Mouse (Mus musculus): ENCODE data around the gene Fxr2. TPM values are rescaled to one million over a fixed set of nuclear protein-coding genes. Genes with fewer than 3 reads are reported as not detected.
"Not testable (repeated sequence)": the region's sequence is repeated elsewhere in the genome, so short reads cannot be mapped to it uniquely, and the experiment has no call there.

Fxr2 gene
- polyA plus RNA-seq, 1 experiment from 2014 or later = 58.4 TPM

GRCm38 (mm10) chr11:69687061-69687460 lies 54.3 kb downstream of the Fxr2 start:
- Histone ChIP-seq H3K27ac (0 out of 2 replicates have a peak overlapping the region, but pooled peaks have one; percentile 54), H3K4me2 (replicated peaks) (no peak overlapping the region), H3K4me1 (peaks cover 15% of the 10 kb centered on the region), H3K9me3 (no peaks in the 10 kb centered on the region), H3K4me3 (no peak overlapping the region), H3K27me3 (no peaks in the 10 kb centered on the region), H3K36me3 (no peaks in the 10 kb centered on the region), H3K9ac (peak overlapping the region; percentile 15; the same call in 1 of the 2 replicates)
- 51% methylated on average over 5 of the region's 5 CpGs for WGBS
- ATAC-seq (ENCODE audit: insufficient number of reproducible peaks, insufficient read depth, low FRiP score, low TSS enrichment) = no peak

GRCm38 (mm10) chr11:69689891-69690290 lies 57.1 kb downstream of the Fxr2 start:
- H3K4me2 ChIP-seq (replicated peaks) = no peak overlapping the region
- H3K27me3 ChIP-seq = no peaks in the 10 kb centered on the region
- no peak overlapping the region for H3K4me3 ChIP-seq
- H3K36me3 ChIP-seq = no peaks in the 10 kb centered on the region
- 100% methylated on average over 1 of the region's 1 CpGs for WGBS
- ATAC-seq (ENCODE audit: insufficient number of reproducible peaks, insufficient read depth, low FRiP score, low TSS enrichment) = no peak
- H3K27ac ChIP-seq = no peak overlapping the region
- peaks cover 8% of the 10 kb centered on the region for H3K4me1 ChIP-seq
- H3K9me3 ChIP-seq = no peaks in the 10 kb centered on the region
- H3K9ac ChIP-seq = peak overlapping the region; percentile 1; the same call in 1 of the 2 replicates

GRCm38 (mm10) chr11:69692196-69692811 lies 59.5 kb downstream of the Fxr2 start:
- no peaks in the 10 kb centered on the region for H3K9me3 ChIP-seq
- no peaks in the 10 kb centered on the region for H3K36me3 ChIP-seq
- WGBS = 75% methylated on average over 9 of the region's 9 CpGs
- H3K27me3 ChIP-seq = no peaks in the 10 kb centered on the region
- H3K4me2 ChIP-seq (replicated peaks) = no peak overlapping the region
- no peak overlapping the region for H3K9ac ChIP-seq
- H3K4me1 ChIP-seq = peaks cover 12% of the 10 kb centered on the region
- no peak overlapping the region for H3K27ac ChIP-seq
- ATAC-seq (ENCODE audit: insufficient number of reproducible peaks, insufficient read depth, low FRiP score, low TSS enrichment) = no peak
- H3K4me3 ChIP-seq = no peak overlapping the region

GRCm38 (mm10) chr11:69692863-69693262 lies 60.1 kb downstream of the Fxr2 start:
- Histone ChIP-seq H3K4me1 (peaks cover 12% of the 10 kb centered on the region), H3K9me3 (no peaks in the 10 kb centered on the region), H3K4me2 (replicated peaks) (no peak overlapping the region), H3K36me3 (no peaks in the 10 kb centered on the region), H3K27me3 (no peaks in the 10 kb centered on the region), H3K9ac (no peak overlapping the region), H3K27ac (no peak overlapping the region), H3K4me3 (no peak overlapping the region)
- no peak for ATAC-seq (ENCODE audit: insufficient number of reproducible peaks, insufficient read depth, low FRiP score, low TSS enrichment)
- WGBS = 88% methylated on average over 6 of the region's 6 CpGs

GRCm38 (mm10) chr11:69693421-69693965 lies 60.7 kb downstream of the Fxr2 start:
- Histone ChIP-seq H3K4me2 (replicated peaks) (no peak overlapping the region), H3K9ac (no peak overlapping the region), H3K27me3 (no peaks in the 10 kb centered on the region), H3K27ac (no peak overlapping the region), H3K4me1 (peaks cover 12% of the 10 kb centered on the region), H3K36me3 (no peaks in the 10 kb centered on the region), H3K4me3 (no peak overlapping the region), H3K9me3 (no peaks in the 10 kb centered on the region)
- 63% methylated on average over 11 of the region's 11 CpGs for WGBS
- ATAC-seq (ENCODE audit: insufficient number of reproducible peaks, insufficient read depth, low FRiP score, low TSS enrichment) = no peak

GRCm38 (mm10) chr11:69695046-69695360 lies 62.2 kb downstream of the Fxr2 start:
- no peaks in the 10 kb centered on the region for H3K9me3 ChIP-seq
- 21% methylated on average over 6 of the region's 6 CpGs for WGBS
- ATAC-seq (ENCODE audit: insufficient number of reproducible peaks, insufficient read depth, low FRiP score, low TSS enrichment) = 0 out of 2 replicates have a peak, but pooled peaks have one; percentile 30
- H3K9ac ChIP-seq = peak overlapping the region; percentile 81; the same call in 1 of the 2 replicates
- H3K4me1 ChIP-seq = peaks cover 12% of the 10 kb centered on the region
- H3K4me2 ChIP-seq (replicated peaks) = peak overlapping the region; percentile 94
- peak overlapping the region; percentile 74; the same call in 1 of the 2 replicates for H3K27ac ChIP-seq
- no peaks in the 10 kb centered on the region for H3K27me3 ChIP-seq
- H3K36me3 ChIP-seq = no peaks in the 10 kb centered on the region
- H3K4me3 ChIP-seq = peak overlapping the region; percentile 48

GRCm38 (mm10) chr11:69695361-69696181 lies 62.8 kb downstream of the Fxr2 start, which contains the start of the genes Tnfsf12 and Tnfsfm13:
TSS of gene Tnfsf12 (minus strand) at chr11:69695849.
TSS of gene Tnfsfm13 (minus strand) at chr11:69696098.
- WGBS = 2% methylated on average over 40 of the region's 41 CpGs
- Histone ChIP-seq H3K4me3 (peak within 1 kb of the TSS; percentile 48), H3K9ac (peak within 1 kb of the TSS; percentile 81), H3K36me3 (no peaks in the 10 kb centered on the region), H3K27ac (peak within 1 kb of the TSS; percentile 74; the same call in 1 of the 2 replicates), H3K4me2 (replicated peaks) (peak within 1 kb of the TSS; percentile 94), H3K9me3 (no peaks in the 10 kb centered on the region), H3K27me3 (no peaks in the 10 kb centered on the region), H3K4me1 (peaks cover 12% of the 10 kb centered on the region)
- peak; percentile 38; the same call in 1 of the 2 replicates for ATAC-seq (ENCODE audit: insufficient number of reproducible peaks, insufficient read depth, low FRiP score, low TSS enrichment)

GRCm38 (mm10) chr11:69697396-69697795 lies 64.6 kb downstream of the Fxr2 start:
- H3K4me1 ChIP-seq = peaks cover 12% of the 10 kb centered on the region
- no peak overlapping the region for H3K27ac ChIP-seq
- no peak overlapping the region for H3K4me3 ChIP-seq
- H3K27me3 ChIP-seq = no peaks in the 10 kb centered on the region
- no peaks in the 10 kb centered on the region for H3K36me3 ChIP-seq
- no peak for ATAC-seq (ENCODE audit: insufficient number of reproducible peaks, insufficient read depth, low FRiP score, low TSS enrichment)
- H3K9me3 ChIP-seq = no peaks in the 10 kb centered on the region
- H3K9ac ChIP-seq = no peak overlapping the region
- H3K4me2 ChIP-seq (replicated peaks) = no peak overlapping the region
- 91% methylated on average over 3 of the region's 3 CpGs for WGBS

GRCm38 (mm10) chr11:69698574-69698973 lies 65.8 kb downstream of the Fxr2 start:
- H3K27ac ChIP-seq = no peak overlapping the region
- H3K4me2 ChIP-seq (replicated peaks) = no peak overlapping the region
- 66% methylated on average over 5 of the region's 5 CpGs for WGBS
- H3K27me3 ChIP-seq = no peaks in the 10 kb centered on the region
- peaks cover 12% of the 10 kb centered on the region for H3K4me1 ChIP-seq
- H3K9ac ChIP-seq = no peak overlapping the region
- H3K36me3 ChIP-seq = no peaks in the 10 kb centered on the region
- no peak for ATAC-seq (ENCODE audit: insufficient number of reproducible peaks, insufficient read depth, low FRiP score, low TSS enrichment)
- no peak overlapping the region for H3K4me3 ChIP-seq
- H3K9me3 ChIP-seq = no peaks in the 10 kb centered on the region

GRCm38 (mm10) chr11:69699595-69699994 lies 66.8 kb downstream of the Fxr2 start:
- H3K4me3 ChIP-seq = no peak overlapping the region
- no peak for ATAC-seq (ENCODE audit: insufficient number of reproducible peaks, insufficient read depth, low FRiP score, low TSS enrichment)
- no peaks in the 10 kb centered on the region for H3K36me3 ChIP-seq
- H3K4me1 ChIP-seq = peaks cover 12% of the 10 kb centered on the region
- H3K27me3 ChIP-seq = no peaks in the 10 kb centered on the region
- no peaks in the 10 kb centered on the region for H3K9me3 ChIP-seq
- no peak overlapping the region for H3K27ac ChIP-seq
- H3K9ac ChIP-seq = no peak overlapping the region
- WGBS = 71% methylated on average over 1 of the region's 1 CpGs
- no peak overlapping the region for H3K4me2 ChIP-seq (replicated peaks)

GRCm38 (mm10) chr11:69702886-69703285 lies 70.1 kb downstream of the Fxr2 start:
- not testable (repeated sequence) for ATAC-seq (ENCODE audit: insufficient number of reproducible peaks, insufficient read depth, low FRiP score, low TSS enrichment); H3K27ac ChIP-seq; H3K4me3 ChIP-seq; H3K9ac ChIP-seq; H3K36me3 ChIP-seq; H3K4me1 ChIP-seq; H3K27me3 ChIP-seq; H3K9me3 ChIP-seq; H3K4me2 ChIP-seq (replicated peaks)
- WGBS = 95% methylated on average over 10 of the region's 10 CpGs

All from embryonic facial prominence, embryonic 12.5 days (tissue).